Mouse (Mus musculus) hindbrain, embryonic 16.5 days (tissue): ENCODE measurements around the gene Fgl2. TPM values are rescaled to one million over a fixed set of nuclear protein-coding genes. Genes with fewer than 3 reads are reported as not detected.

Source experiments
- ATAC-seq: fragments of 200-750 bp; cut with Nextera tagmentation; 2 replicates; pipeline ENCODE4 v1.8.0; 2017; ENCODE audit warnings: moderate TSS enrichment, moderate library complexity
- H3K27ac ChIP-seq: fragments of 300-500 bp; sonication (generic); 2 replicates; pipeline ENCODE4 v1.5.1; 2014; ENCODE audit warnings: low read depth, mild to moderate bottlenecking, control low read depth, low read length, moderate library complexity
- H3K27me3 ChIP-seq: fragments of 300-500 bp; sonication (generic); replicated peaks from 2 replicates; pipeline ENCODE4 v1.6.1; 2014; ENCODE audit warnings: low read length; ENCODE audit not compliant: control insufficient read depth, insufficient read depth
- H3K36me3 ChIP-seq: fragments of 300-500 bp; sonication (generic); 2 replicates; pipeline ENCODE4 v1.6.1; 2014; ENCODE audit warnings: mild to moderate bottlenecking, low read length, moderate library complexity, mixed read lengths; ENCODE audit not compliant: control insufficient read depth, insufficient read depth
- H3K4me1 ChIP-seq: fragments of 300-500 bp; sonication (generic); 2 replicates; pipeline ENCODE4 v1.6.1; 2014; ENCODE audit warnings: low read depth, low read length; ENCODE audit not compliant: control insufficient read depth, insufficient read depth
- H3K4me2 ChIP-seq: fragments of 300-500 bp; sonication (generic); 2 replicates; pipeline ENCODE4 v1.6.1; 2014; ENCODE audit warnings: mild to moderate bottlenecking, low read length, control low read depth, moderate library complexity
- H3K4me3 ChIP-seq: fragments of 300-500 bp; sonication (generic); 2 replicates; pipeline ENCODE4 v1.5.1; 2014; ENCODE audit warnings: mild to moderate bottlenecking, low read length, control low read depth, moderate library complexity
- H3K9ac ChIP-seq: fragments of 300-500 bp; sonication (generic); 2 replicates; pipeline ENCODE4 v1.6.1; 2014; ENCODE audit warnings: low read depth, mild to moderate bottlenecking, control low read depth, low read length, moderate library complexity
- H3K9me3 ChIP-seq: fragments of 300-500 bp; sonication (generic); 2 replicates; pipeline ENCODE4 v1.6.1; 2014; ENCODE audit warnings: mild to moderate bottlenecking, low read length, moderate library complexity; ENCODE audit not compliant: control insufficient read depth
- WGBS: fragments of 180-500 bp; shearing (Covaris S2); extraction: QIAGEN DNeasy Blood & Tissue Kit; methylation state at CpG from one replicate; pipeline ENCODE4 v1.1.7; 2014; 5-methylcytosine and 5-hydroxymethylcytosine counted together
- polyA plus RNA-seq: library from polyadenylated mRNA; unstranded; fragments of >200 nt; fragmentation: Nextera tagmentation; extraction: Ambion mirVana; gene quantifications from 2 replicates; pipeline ENCODE4 v1.2.1, GENCODE M21; 2015

The Fgl2 gene
- polyA plus RNA-seq, 1 experiment from 2014 or later, result 3.1 TPM

GRCm38 (mm10) chr5:21381986-21382385, 9.5 kb downstream of the Fgl2 start:
- WGBS, result 63% methylated on average over 6 of the region's 6 CpGs
- H3K4me3 ChIP-seq, result no peak overlapping the region
- H3K4me2 ChIP-seq, result no peak overlapping the region
- ATAC-seq, result no peak
- no peaks in the 10 kb centered on the region for H3K36me3 ChIP-seq
- H3K27me3 ChIP-seq, result no peaks in the 10 kb centered on the region
- no peak overlapping the region for H3K9ac ChIP-seq
- no peaks in the 10 kb centered on the region for H3K4me1 ChIP-seq
- H3K9me3 ChIP-seq, result no peaks in the 10 kb centered on the region
- no peak overlapping the region for H3K27ac ChIP-seq

- Histone ChIP-seq H3K36me3 (no peaks in the 10 kb centered on the region), H3K27me3 (no peaks in the 10 kb centered on the region), H3K9me3 (no peaks in the 10 kb centered on the region), H3K9ac (no peak overlapping the region), H3K4me3 (no peak overlapping the region), H3K27ac (no peak overlapping the region), H3K4me1 (no peaks in the 10 kb centered on the region), H3K4me2 (no peak overlapping the region)
- 72% methylated on average over 6 of the region's 6 CpGs for WGBS
- ATAC-seq, result no peak
Observed at GRCm38 (mm10) chr5:21382678-21383077, 10.2 kb downstream of the Fgl2 start.

- no peaks in the 10 kb centered on the region for H3K4me1 ChIP-seq
- H3K4me3 ChIP-seq, result no peak overlapping the region
- H3K4me2 ChIP-seq, result no peak overlapping the region
- H3K27ac ChIP-seq, result no peak overlapping the region
- no peaks in the 10 kb centered on the region for H3K9me3 ChIP-seq
- no peaks in the 10 kb centered on the region for H3K27me3 ChIP-seq
- no peaks in the 10 kb centered on the region for H3K36me3 ChIP-seq
- ATAC-seq, result no peak
- H3K9ac ChIP-seq, result no peak overlapping the region
- 52% methylated on average over 14 of the region's 14 CpGs for WGBS
Observed at GRCm38 (mm10) chr5:21383392-21384251, 11.2 kb downstream of the Fgl2 start.

GRCm38 (mm10) chr5:21384252-21384960, 12.0 kb downstream of the Fgl2 start:
- no peaks in the 10 kb centered on the region for H3K4me1 ChIP-seq
- no peak overlapping the region for H3K4me3 ChIP-seq
- H3K9me3 ChIP-seq, result no peaks in the 10 kb centered on the region
- no peaks in the 10 kb centered on the region for H3K27me3 ChIP-seq
- no peaks in the 10 kb centered on the region for H3K36me3 ChIP-seq
- H3K9ac ChIP-seq, result no peak overlapping the region
- 81% methylated on average over 13 of the region's 13 CpGs for WGBS
- no peak overlapping the region for H3K4me2 ChIP-seq
- ATAC-seq, result no peak
- no peak overlapping the region for H3K27ac ChIP-seq

GRCm38 (mm10) chr5:21384976-21385375, 12.5 kb downstream of the Fgl2 start:
- no peak overlapping the region for H3K4me3 ChIP-seq
- H3K4me2 ChIP-seq, result no peak overlapping the region
- ATAC-seq, result no peak
- 96% methylated on average over 9 of the region's 9 CpGs for WGBS
- H3K27ac ChIP-seq, result no peak overlapping the region
- H3K36me3 ChIP-seq, result no peaks in the 10 kb centered on the region
- no peaks in the 10 kb centered on the region for H3K9me3 ChIP-seq
- H3K27me3 ChIP-seq, result no peaks in the 10 kb centered on the region
- no peaks in the 10 kb centered on the region for H3K4me1 ChIP-seq
- no peak overlapping the region for H3K9ac ChIP-seq

- Histone ChIP-seq H3K27me3 (no peaks in the 10 kb centered on the region), H3K36me3 (no peaks in the 10 kb centered on the region), H3K4me1 (no peaks in the 10 kb centered on the region), H3K4me2 (no peak overlapping the region), H3K4me3 (no peak overlapping the region), H3K27ac (no peak overlapping the region), H3K9me3 (no peaks in the 10 kb centered on the region), H3K9ac (no peak overlapping the region)
- ATAC-seq, result no peak
- WGBS, result 85% methylated on average over 4 of the region's 4 CpGs
Observed at GRCm38 (mm10) chr5:21386432-21386831, 14.0 kb downstream of the Fgl2 start.

GRCm38 (mm10) chr5:21387340-21387739, 14.9 kb downstream of the Fgl2 start:
- H3K4me3 ChIP-seq, result no peak overlapping the region
- H3K4me1 ChIP-seq, result no peaks in the 10 kb centered on the region; the same call in 1 of the 2 replicates
- no peak overlapping the region for H3K4me2 ChIP-seq
- no peaks in the 10 kb centered on the region for H3K9me3 ChIP-seq
- no peaks in the 10 kb centered on the region for H3K36me3 ChIP-seq
- H3K27me3 ChIP-seq, result no peaks in the 10 kb centered on the region
- H3K9ac ChIP-seq, result no peak overlapping the region
- no peak for ATAC-seq
- H3K27ac ChIP-seq, result no peak overlapping the region

GRCm38 (mm10) chr5:21388855-21389254, 16.4 kb downstream of the Fgl2 start:
- Histone ChIP-seq H3K27me3 (no peaks in the 10 kb centered on the region), H3K36me3 (no peaks in the 10 kb centered on the region), H3K9me3 (no peaks in the 10 kb centered on the region), H3K27ac (no peak overlapping the region), H3K9ac (no peak overlapping the region), H3K4me1 (no peaks in the 10 kb centered on the region; the same call in 1 of the 2 replicates), H3K4me3 (no peak overlapping the region), H3K4me2 (no peak overlapping the region)
- no peak for ATAC-seq
- WGBS, result 84% methylated on average over 4 of the region's 4 CpGs

GRCm38 (mm10) chr5:21391616-21392384, 19.4 kb downstream of the Fgl2 start:
- WGBS, result 43% methylated on average over 12 of the region's 13 CpGs
- Histone ChIP-seq H3K4me2 (no peak overlapping the region), H3K27ac (no peak overlapping the region), H3K9ac (no peak overlapping the region), H3K27me3 (no peaks in the 10 kb centered on the region), H3K4me1 (no peaks in the 10 kb centered on the region; the same call in 1 of the 2 replicates), H3K9me3 (no peaks in the 10 kb centered on the region), H3K36me3 (no peaks in the 10 kb centered on the region), H3K4me3 (no peak overlapping the region)
- no peak for ATAC-seq
